Mouse (Mus musculus): Measurements from ENCODE around the gene Golph3.

DNA sequence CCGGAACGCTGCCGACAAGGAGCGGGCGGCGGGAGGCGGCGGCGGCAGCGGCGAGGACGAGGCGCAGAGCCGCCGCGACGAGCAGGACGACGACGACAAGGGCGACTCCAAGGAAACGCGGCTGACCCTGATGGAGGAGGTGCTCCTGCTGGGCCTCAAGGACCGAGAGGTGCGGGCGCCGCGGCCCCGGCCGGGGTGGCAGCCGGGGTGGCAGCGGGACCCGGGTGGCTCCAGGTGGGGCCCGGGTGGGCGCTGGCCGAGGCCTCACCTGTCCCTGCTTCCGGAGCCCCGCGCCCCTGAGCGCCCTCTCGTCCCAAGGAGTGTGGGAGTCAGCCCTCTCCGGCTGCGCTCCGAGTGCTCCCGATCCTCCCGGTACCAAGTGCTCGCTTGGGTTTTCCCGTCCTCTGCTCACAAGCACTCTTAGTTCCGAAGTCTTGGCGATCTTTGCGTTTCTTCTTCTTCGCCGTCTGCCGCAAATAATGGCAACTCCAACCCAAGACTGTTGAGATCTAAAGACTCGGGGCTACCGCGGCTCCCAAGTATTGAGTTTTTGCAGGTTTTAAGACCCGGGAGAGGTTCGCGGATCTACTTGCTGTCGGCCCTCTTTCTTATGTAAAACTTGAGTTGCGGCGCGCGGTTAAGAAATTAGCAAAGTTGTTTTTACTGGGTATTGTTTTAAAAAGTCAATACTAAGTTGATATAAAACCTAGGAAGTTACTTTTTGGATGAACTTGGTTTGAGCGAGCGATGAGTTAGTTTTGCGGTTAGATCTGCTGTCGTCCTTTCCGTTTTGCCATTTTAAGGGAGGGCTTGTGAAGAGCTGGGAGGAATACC lies 755 bp downstream of the Golph3 start, which contains the start of gene 1810049J17Rik:
- TF ChIP-seq CTCF (IDR thresholded peaks at IDR 0.05; ENCODE audit: extremely low read depth, insufficient read depth, insufficient read length, insufficient replicate concordance) (no peak), POLR2A (IDR thresholded peaks at IDR 0.05; ENCODE audit: low read depth, low read length) (no peak)

Measured in spleen, adult 2 months (tissue).